In genomic region chr12:57548352-57548980, GRCm38 (mm10) we compare ENCODE assay signal across 8 mouse cellular contexts. TPM values are rescaled to one million over a fixed set of nuclear protein-coding genes. Genes with fewer than 3 reads are reported as not detected.
DNase-seq lines count a peak whose midpoint lies in the region; ATAC-seq and TF ChIP-seq lines count a peak whose summit lies in the region.
"Had no signal": no experiment of that assay in that cellular context is flagged by ENCODE, and none has a peak within 500 bp of the region (broad histone marks: within the 10 kb centered on the region; RNA-seq: fewer than 3 reads in every experiment).

No protein-coding gene starts in this region.

- no peak for TF ChIP-seq POLR2A in small intestine, adult 2 months (IDR thresholded peaks at IDR 0.05; ENCODE audit: low read depth, low read length)

- peak; percentile 26; the same call in 1 of the 2 replicates for ATAC-seq in kidney, postnatal 0 days (replicated peaks; ENCODE audit: low FRiP score, low read depth)
- no peak for ATAC-seq in kidney, embryonic 15.5 days (replicated peaks; ENCODE audit: low FRiP score)
- ATAC-seq in heart, embryonic 13.5 days (ENCODE audit: extremely low read depth, insufficient number of reproducible peaks, low FRiP score, low TSS enrichment): no peak
- ATAC-seq in liver, embryonic 12.5 days: no peak

- H3K4me1 ChIP-seq in kidney, postnatal 0 days (replicated peaks; ENCODE audit: insufficient read depth, low read length): peaks cover 8% of the 10 kb centered on the region
- H3K4me1 ChIP-seq in kidney, embryonic 15.5 days: peaks cover 44% of the 10 kb centered on the region
- H3K4me1 ChIP-seq in heart, embryonic 13.5 days: peaks cover 39% of the 10 kb centered on the region
- H3K4me1 ChIP-seq in liver, embryonic 12.5 days: peaks cover 16% of the 10 kb centered on the region
- no peaks in the 10 kb centered on the region for H3K4me1 ChIP-seq in small intestine, adult 2 months (ENCODE audit: control insufficient read depth, insufficient read depth, insufficient read length, low read length)

- H3K9ac ChIP-seq in kidney, postnatal 0 days (ENCODE audit: low read depth, low read length): no peak overlapping the region
- no peak overlapping the region for H3K9ac ChIP-seq in kidney, embryonic 15.5 days
- no peak overlapping the region for H3K9ac ChIP-seq in heart, embryonic 13.5 days
- no peak overlapping the region for H3K9ac ChIP-seq in liver, embryonic 12.5 days

- DNase-seq in kidney, postnatal 0 days (ENCODE audit: low spot score): no peak
- no peak for DNase-seq in urinary bladder, adult 18-20 months (ENCODE audit: low spot score in 2 of 2)
- DNase-seq in frontal cortex, postnatal 10 days (ENCODE audit: low spot score in 2 of 2): no peak
- DNase-seq: cerebellum, adult 11 months had no signal

- H3K27me3 ChIP-seq in kidney, postnatal 0 days (ENCODE audit: insufficient read depth, low read length): peaks cover 78% of the 10 kb centered on the region
- H3K27me3 ChIP-seq in kidney, embryonic 15.5 days: peaks cover 99% of the 10 kb centered on the region
- H3K27me3 ChIP-seq in heart, embryonic 13.5 days (replicated peaks): peaks cover 100% of the 10 kb centered on the region
- peaks cover 100% of the 10 kb centered on the region for H3K27me3 ChIP-seq in liver, embryonic 12.5 days (replicated peaks)
- H3K27me3 ChIP-seq in small intestine, adult 2 months (ENCODE audit: control insufficient read depth, insufficient read depth, low read length): peaks cover 10% of the 10 kb centered on the region; the same call in 1 of the 2 replicates

- H3K36me3 ChIP-seq in kidney, postnatal 0 days (ENCODE audit: insufficient read depth, low read length): no peaks in the 10 kb centered on the region
- no peaks in the 10 kb centered on the region for H3K36me3 ChIP-seq in kidney, embryonic 15.5 days
- H3K36me3 ChIP-seq in heart, embryonic 13.5 days: no peaks in the 10 kb centered on the region
- no peaks in the 10 kb centered on the region for H3K36me3 ChIP-seq in liver, embryonic 12.5 days
- H3K36me3 ChIP-seq in small intestine, adult 2 months (ENCODE audit: control insufficient read depth, insufficient read depth, low read length): no peaks in the 10 kb centered on the region

- under 1% methylated on average over 20 of the region's 20 CpGs for WGBS in kidney, postnatal 0 days
- WGBS in kidney, embryonic 15.5 days: under 1% methylated on average over 20 of the region's 20 CpGs
- under 1% methylated on average over 20 of the region's 20 CpGs for WGBS in heart, embryonic 13.5 days
- WGBS in liver, embryonic 12.5 days (ENCODE audit: insufficient replicate concordance): 2% methylated on average over 20 of the region's 20 CpGs
- WGBS in small intestine, adult 2 months: 21% methylated on average over 20 of the region's 20 CpGs

- no peak overlapping the region for H3K4me2 ChIP-seq in kidney, postnatal 0 days (ENCODE audit: low read length)
- no peak overlapping the region for H3K4me2 ChIP-seq in kidney, embryonic 15.5 days
- peak overlapping the region; percentile 16; the same call in 1 of the 2 replicates for H3K4me2 ChIP-seq in heart, embryonic 13.5 days
- H3K4me2 ChIP-seq in liver, embryonic 12.5 days: peak overlapping the region; percentile 25; the same call in 1 of the 2 replicates

- H3K9me3 ChIP-seq in kidney, postnatal 0 days (replicated peaks; ENCODE audit: low read length): no peaks in the 10 kb centered on the region
- H3K9me3 ChIP-seq in kidney, embryonic 15.5 days (replicated peaks): no peaks in the 10 kb centered on the region
- H3K9me3 ChIP-seq in heart, embryonic 13.5 days: no peaks in the 10 kb centered on the region
- H3K9me3 ChIP-seq in liver, embryonic 12.5 days (replicated peaks): no peaks in the 10 kb centered on the region

- no peak overlapping the region for H3K4me3 ChIP-seq in kidney, postnatal 0 days (replicated peaks; ENCODE audit: low read depth, low read length)
- no peak overlapping the region for H3K4me3 ChIP-seq in kidney, embryonic 15.5 days (replicated peaks)
- peak overlapping the region; percentile 24 for H3K4me3 ChIP-seq in heart, embryonic 13.5 days
- no peak overlapping the region for H3K4me3 ChIP-seq in liver, embryonic 12.5 days
- H3K4me3 ChIP-seq in small intestine, adult 2 months (ENCODE audit: low read depth, low read length): no peak overlapping the region

- no peak overlapping the region for H3K27ac ChIP-seq in kidney, postnatal 0 days
- H3K27ac ChIP-seq in kidney, embryonic 15.5 days: no peak overlapping the region
- H3K27ac ChIP-seq in heart, embryonic 13.5 days (replicated peaks): no peak overlapping the region
- no peak overlapping the region for H3K27ac ChIP-seq in liver, embryonic 12.5 days
- H3K27ac ChIP-seq in small intestine, adult 2 months (ENCODE audit: insufficient read depth, low read depth, low read length): no peak overlapping the region

- peak; percentile 54 for TF ChIP-seq CTCF in kidney, postnatal 0 days (IDR thresholded peaks at IDR 0.05; ENCODE audit: low read depth)
- peak; percentile 50; the same call in 1 of the 2 replicates for TF ChIP-seq CTCF in small intestine, adult 2 months (IDR thresholded peaks at IDR 0.05; ENCODE audit: extremely low read depth, insufficient read length, insufficient replicate concordance, low read depth, low read length)

RNA-seq across cellular contexts. Expression of gene Foxa1, which starts 1.8 kb away (rescaled TPM):
- polyA plus RNA-seq in kidney, postnatal 0 days (2015; fragmentation: Nextera tagmentation; extraction: Ambion mirVana): 0.57 and 1.7 TPM in 2 replicates
- 0.93 and 1.0 TPM in 2 replicates for polyA plus RNA-seq in kidney, embryonic 15.5 days (2015; fragmentation: Nextera tagmentation; extraction: Ambion mirVana)
- 0.32 and 0.33 TPM in 2 replicates for polyA plus RNA-seq in heart, embryonic 13.5 days (2015; fragmentation: Nextera tagmentation; extraction: Ambion mirVana)
- polyA plus RNA-seq in liver, embryonic 12.5 days (2016; fragmentation: Nextera tagmentation; extraction: Ambion mirVana): 2.4 and 2.6 TPM in 2 replicates
- 17.0 and 17.7 TPM in 2 replicates for polyA plus RNA-seq in small intestine, adult 2 months (2012; rRNA removed)

RNA-seq across cellular contexts. Expression of gene Ttc6, which starts 15.4 kb away (rescaled TPM):
- polyA plus RNA-seq in kidney, postnatal 0 days (2015; fragmentation: Nextera tagmentation; extraction: Ambion mirVana): 0.09 and 0.18 TPM in 2 replicates
- polyA plus RNA-seq in kidney, embryonic 15.5 days (2015; fragmentation: Nextera tagmentation; extraction: Ambion mirVana): 0.21 and 0.35 TPM in 2 replicates
- polyA plus RNA-seq in heart, embryonic 13.5 days (2015; fragmentation: Nextera tagmentation; extraction: Ambion mirVana): 0.31 and 0.60 TPM in 2 replicates
- 0.08 and 0.11 TPM in 2 replicates for polyA plus RNA-seq in liver, embryonic 12.5 days (2016; fragmentation: Nextera tagmentation; extraction: Ambion mirVana)
- 0.72 and 1.3 TPM in 2 replicates for polyA plus RNA-seq in small intestine, adult 2 months (2012; rRNA removed)

Comparison
In these comparisons a context has a peak if more than half of its experiments do, and no peak if none do; other contexts are left out.
1. H3K4me2 ChIP-seq: peak in heart, embryonic 13.5 days (single experiment) and liver, embryonic 12.5 days (single experiment); none in kidney, postnatal 0 days (single experiment) and kidney, embryonic 15.5 days (single experiment).